Mouse (Mus musculus) stomach, embryonic 14.5 days (tissue): ENCODE results near the gene Agrp. TPM values are rescaled to one million over a fixed set of nuclear protein-coding genes. Genes with fewer than 3 reads are reported as not detected.

ENCODE experiments used
- ATAC-seq: fragments of 200-750 bp; cut with Nextera tagmentation; 2 replicates; pipeline ENCODE4 v1.8.0; 2017; ENCODE audit warnings: low read depth, moderate TSS enrichment; ENCODE audit not compliant: insufficient number of reproducible peaks, insufficient read depth, low FRiP score
- H3K27ac ChIP-seq: fragments of 300-500 bp; sonication (generic); 2 replicates; pipeline ENCODE4 v1.5.1; 2014; ENCODE audit warnings: mild to moderate bottlenecking, low read length, moderate library complexity, mixed read lengths
- H3K27me3 ChIP-seq: fragments of 300-500 bp; sonication (generic); 2 replicates; pipeline ENCODE4 v1.6.1; 2014; ENCODE audit warnings: low read length, control low read depth, mixed read lengths; ENCODE audit not compliant: control insufficient read depth, insufficient read depth
- H3K36me3 ChIP-seq: fragments of 300-500 bp; sonication (generic); 2 replicates; pipeline ENCODE4 v1.6.1; 2014; ENCODE audit warnings: mild to moderate bottlenecking, control low read depth, low read length, moderate library complexity, mixed read lengths; ENCODE audit not compliant: control insufficient read depth, insufficient read depth
- H3K4me1 ChIP-seq: fragments of 300-500 bp; sonication (generic); 2 replicates; pipeline ENCODE4 v1.6.1; 2014; ENCODE audit warnings: low read length, control low read depth, mixed read lengths; ENCODE audit not compliant: control insufficient read depth, insufficient read depth
- H3K4me2 ChIP-seq: fragments of 300-500 bp; sonication (generic); replicated peaks from 2 replicates; pipeline ENCODE4 v1.6.1; 2014; ENCODE audit warnings: low read depth, low read length, control low read depth
- H3K4me3 ChIP-seq: fragments of 300-500 bp; sonication (generic); 2 replicates; pipeline ENCODE4 v1.5.1; 2014; ENCODE audit warnings: low read depth, low read length, control low read depth
- H3K9ac ChIP-seq: fragments of 300-500 bp; sonication (generic); replicated peaks from 2 replicates; pipeline ENCODE4 v1.6.1; 2014; ENCODE audit warnings: low read depth, mild to moderate bottlenecking, control low read depth, low read length, moderate library complexity, mixed read lengths
- H3K9me3 ChIP-seq: fragments of 300-500 bp; sonication (generic); 2 replicates; pipeline ENCODE4 v1.6.1; 2016; ENCODE audit warnings: low read depth, low read length, control low read depth; ENCODE audit not compliant: control insufficient read depth
- WGBS: fragments of 180-500 bp; shearing (Covaris S2); extraction: QIAGEN DNeasy Blood & Tissue Kit; methylation state at CpG from one replicate; pipeline ENCODE4 v1.1.7; 2014; 5-methylcytosine and 5-hydroxymethylcytosine counted together
- polyA plus RNA-seq: library from polyadenylated mRNA; unstranded; fragments of >200 nt; fragmentation: Nextera tagmentation; extraction: Ambion mirVana; gene quantifications from 2 replicates; pipeline ENCODE4 v1.2.1, GENCODE M21; 2014

Gene Agrp
- polyA plus RNA-seq, 1 experiment from 2014 or later, result 1.5 TPM

GRCm38 (mm10) chr8:105640511-105640910 lies 3.3 kb upstream of the Agrp start:
- WGBS, result 74% methylated on average over 2 of the region's 2 CpGs

GRCm38 (mm10) chr8:105639835-105640234 lies 2.6 kb upstream of the Agrp start:
- H3K4me3 ChIP-seq, result no peak overlapping the region
- no peaks in the 10 kb centered on the region for H3K9me3 ChIP-seq
- no peak overlapping the region for H3K27ac ChIP-seq
- no peaks in the 10 kb centered on the region for H3K27me3 ChIP-seq
- peaks cover 17% of the 10 kb centered on the region for H3K36me3 ChIP-seq
- ATAC-seq, result no peak
- H3K4me1 ChIP-seq, result peaks cover 15% of the 10 kb centered on the region
- no peak overlapping the region for H3K4me2 ChIP-seq
- WGBS, result 84% methylated on average over 1 of the region's 1 CpGs
- no peak overlapping the region for H3K9ac ChIP-seq

More at GRCm38 (mm10) chr8:105640511-105640910, 3.3 kb upstream of the Agrp start:
- H3K9ac ChIP-seq, result no peak overlapping the region
- ATAC-seq, result no peak
- H3K9me3 ChIP-seq, result no peaks in the 10 kb centered on the region
- no peaks in the 10 kb centered on the region for H3K27me3 ChIP-seq
- peaks cover 12% of the 10 kb centered on the region for H3K4me1 ChIP-seq
- H3K4me2 ChIP-seq, result no peak overlapping the region
- H3K4me3 ChIP-seq, result no peak overlapping the region
- no peak overlapping the region for H3K27ac ChIP-seq
- peaks cover 17% of the 10 kb centered on the region for H3K36me3 ChIP-seq

GRCm38 (mm10) chr8:105638510-105638909 lies 1.3 kb upstream of the Agrp start:
- peaks cover 6% of the 10 kb centered on the region for H3K36me3 ChIP-seq
- peak overlapping the region; percentile 95; the same call in 1 of the 2 replicates for H3K4me3 ChIP-seq
- H3K4me1 ChIP-seq, result peaks cover 15% of the 10 kb centered on the region
- H3K27me3 ChIP-seq, result no peaks in the 10 kb centered on the region
- H3K9me3 ChIP-seq, result no peaks in the 10 kb centered on the region
- no peak for ATAC-seq
- 78% methylated on average over 4 of the region's 4 CpGs for WGBS
- 0 out of 2 replicates have a peak overlapping the region, but pooled peaks have one; percentile 100 for H3K9ac ChIP-seq
- H3K27ac ChIP-seq, result peak overlapping the region; percentile 33; the same call in 1 of the 2 replicates
- peak overlapping the region; percentile 61 for H3K4me2 ChIP-seq

- Histone ChIP-seq H3K36me3 (peaks cover 4% of the 10 kb centered on the region; the same call in 1 of the 2 replicates), H3K4me3 (peak overlapping the region; percentile 95), H3K4me2 (peak overlapping the region; percentile 61), H3K4me1 (peaks cover 15% of the 10 kb centered on the region), H3K27me3 (no peaks in the 10 kb centered on the region), H3K9ac (peak overlapping the region; percentile 100), H3K9me3 (no peaks in the 10 kb centered on the region), H3K27ac (peak overlapping the region; percentile 100)
- ATAC-seq, result no peak
- under 1% methylated on average over 11 of the region's 11 CpGs for WGBS
These were observed 428 bp upstream of the Agrp start for GRCm38 (mm10) chr8:105637601-105638041.

- WGBS, result under 1% methylated on average over 113 of the region's 126 CpGs
- H3K4me1 ChIP-seq, result peaks cover 15% of the 10 kb centered on the region
These were observed 903 bp downstream of the Agrp start, which contains the start of gene Ctcf for GRCm38 (mm10) chr8:105636018-105636962. Gene Ctcf (plus strand): TSS chr8:105636568.

GRCm38 (mm10) chr8:105635481-105635880 lies 1.7 kb downstream of the Agrp start:
- peak overlapping the region; percentile 77 for H3K4me2 ChIP-seq
- WGBS, result 3% methylated on average over 11 of the region's 11 CpGs
- ATAC-seq, result no peak

More at GRCm38 (mm10) chr8:105636018-105636962, 903 bp downstream of the Agrp start, which contains the start of gene Ctcf:
- peak within 1 kb of the TSS; percentile 77 for H3K4me2 ChIP-seq
- H3K27me3 ChIP-seq, result no peaks in the 10 kb centered on the region
- peak; percentile 89 for ATAC-seq
- H3K4me3 ChIP-seq, result peak within 1 kb of the TSS; percentile 95
- H3K9ac ChIP-seq, result peak within 1 kb of the TSS; percentile 100
- peak within 1 kb of the TSS; percentile 100 for H3K27ac ChIP-seq
- H3K36me3 ChIP-seq, result peaks cover 4% of the 10 kb centered on the region; the same call in 1 of the 2 replicates
- no peaks in the 10 kb centered on the region for H3K9me3 ChIP-seq

GRCm38 (mm10) chr8:105634771-105635458 lies 2.3 kb downstream of the Agrp start:
- Histone ChIP-seq H3K9ac (peak overlapping the region; percentile 100; the same call in 1 of the 2 replicates), H3K27me3 (no peaks in the 10 kb centered on the region), H3K4me2 (peak overlapping the region; percentile 77), H3K27ac (no peak overlapping the region), H3K9me3 (no peaks in the 10 kb centered on the region), H3K4me3 (peak overlapping the region; percentile 95), H3K36me3 (peaks cover 4% of the 10 kb centered on the region; the same call in 1 of the 2 replicates), H3K4me1 (peaks cover 15% of the 10 kb centered on the region)
- 93% methylated on average over 2 of the region's 2 CpGs for WGBS
- no peak for ATAC-seq

More at GRCm38 (mm10) chr8:105635481-105635880, 1.7 kb downstream of the Agrp start:
- Histone ChIP-seq H3K9me3 (no peaks in the 10 kb centered on the region), H3K4me3 (peak overlapping the region; percentile 95), H3K4me1 (peaks cover 15% of the 10 kb centered on the region), H3K36me3 (peaks cover 4% of the 10 kb centered on the region; the same call in 1 of the 2 replicates), H3K27ac (peak overlapping the region; percentile 100), H3K9ac (peak overlapping the region; percentile 100), H3K27me3 (no peaks in the 10 kb centered on the region)

DNA sequence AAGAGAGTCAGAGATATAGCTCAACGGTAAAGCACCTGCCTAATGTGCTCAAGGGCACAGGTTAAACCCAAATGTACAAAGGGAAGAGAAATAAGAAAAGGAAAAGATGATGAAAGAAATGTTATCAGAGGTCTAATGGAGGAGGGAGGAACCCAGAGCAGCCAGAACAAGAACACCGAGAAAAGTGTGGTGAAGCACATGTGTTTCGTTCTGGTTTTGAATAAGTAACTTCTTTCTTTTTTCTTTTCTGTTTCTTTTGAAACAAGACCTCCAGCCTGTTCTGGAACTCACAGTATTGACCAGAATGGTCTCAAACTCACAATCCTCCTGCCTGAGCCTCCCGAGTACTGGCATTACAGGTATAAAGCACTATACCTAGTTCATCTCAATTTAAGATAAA lies 7.9 kb downstream of the Agrp start:
- Histone ChIP-seq H3K4me1 (0 out of 2 replicates have a peak, but pooled peaks cover 4% of the 10 kb centered on the region), H3K4me2 (no peak overlapping the region), H3K9me3 (no peaks in the 10 kb centered on the region), H3K27ac (no peak overlapping the region), H3K36me3 (no peaks in the 10 kb centered on the region; the same call in 1 of the 2 replicates), H3K9ac (no peak overlapping the region), H3K4me3 (no peak overlapping the region), H3K27me3 (no peaks in the 10 kb centered on the region)
- 87% methylated on average over 4 of the region's 4 CpGs for WGBS
- no peak for ATAC-seq
